Mouse (Mus musculus) ES-Bruce4 (cell line): ENCODE measurements around the gene Arhgap33.

ENCODE experiments used
- CTCF ChIP-seq: IDR thresholded peaks from one replicate; pipeline ENCODE4 v1.8.1; 2011; ENCODE audit warnings: low read depth, low read length
- EP300 ChIP-seq: IDR thresholded peaks from 2 replicates; pipeline ENCODE4 v1.6.1; 2011; ENCODE audit warnings: low read depth, low read length; ENCODE audit not compliant: insufficient read depth
- POLR2A ChIP-seq: IDR thresholded peaks from one replicate; pipeline ENCODE4 v1.8.1; 2011; ENCODE audit warnings: low read length; ENCODE audit not compliant: insufficient read depth

GRCm38 (mm10) chr7:30492765-30493164 lies 42.1 kb downstream of the Arhgap33 start:
- TF ChIP-seq CTCF, result peak; percentile 80
- no peak for TF ChIP-seq POLR2A
- TF ChIP-seq EP300, result no peak
